Mouse (Mus musculus): ENCODE measurements around the gene Cxcr2.

- peak; percentile 44; the same call in 1 of the 2 replicates for TF ChIP-seq CTCF (IDR thresholded peaks at IDR 0.05; ENCODE audit: borderline replicate concordance, control insufficient read depth, extremely low read depth, insufficient read depth, low read length, poor library complexity)
- no peak for TF ChIP-seq POLR2A (IDR thresholded peaks at IDR 0.05; ENCODE audit: control insufficient read depth, extremely low read depth, insufficient read depth, low read length, poor library complexity)
Measured at GRCm38 (mm10) chr1:74139415-74139814, 14.4 kb upstream of the Cxcr2 start.
